Mouse (Mus musculus) heart, embryonic 10.5 days (tissue): Measurements from ENCODE around the gene Etnk1. TPM values are rescaled to one million over a fixed set of nuclear protein-coding genes. Genes with fewer than 3 reads are reported as not detected.

Experiments used
- DNase-seq: peaks from one replicate; pipeline ENCODE4 v3.0.0-alpha.2; 2017; ENCODE audit warnings: low spot score
- H3K27ac ChIP-seq: fragments of 300-500 bp; sonication (generic); 2 replicates; pipeline ENCODE4 v1.5.1; 2016; ENCODE audit warnings: mild to moderate bottlenecking
- H3K27me3 ChIP-seq: fragments of 300-500 bp; sonication (generic); 2 replicates; pipeline ENCODE4 v1.6.1; 2016; ENCODE audit warnings: mild to moderate bottlenecking; ENCODE audit not compliant: poor library complexity, insufficient read depth, severe bottlenecking
- H3K36me3 ChIP-seq: fragments of 300-500 bp; sonication (generic); 2 replicates; pipeline ENCODE4 v1.6.1; 2016; ENCODE audit warnings: mild to moderate bottlenecking, moderate library complexity
- H3K4me1 ChIP-seq: fragments of 300-500 bp; sonication (generic); 2 replicates; pipeline ENCODE4 v1.6.1; 2016; ENCODE audit warnings: mild to moderate bottlenecking
- H3K4me3 ChIP-seq: fragments of 300-500 bp; sonication (generic); 2 replicates; pipeline ENCODE4 v1.5.1; 2016; ENCODE audit warnings: mild to moderate bottlenecking, moderate library complexity
- H3K9me3 ChIP-seq: fragments of 300-500 bp; sonication (generic); 2 replicates; pipeline ENCODE4 v1.6.1; 2016; ENCODE audit warnings: mild to moderate bottlenecking, moderate library complexity
- WGBS: fragments of 180-500 bp; shearing (Covaris S2); methylation state at CpG from one replicate; pipeline ENCODE4 v1.1.7; 2016; 5-methylcytosine and 5-hydroxymethylcytosine counted together
- polyA plus RNA-seq: library from polyadenylated mRNA; unstranded; fragments of >200 nt; fragmentation: Nextera tagmentation; extraction: Ambion mirVana; gene quantifications from 2 replicates; pipeline ENCODE4 v1.2.1, GENCODE M21; 2016

Etnk1 gene
- polyA plus RNA-seq, 1 experiment from 2014 or later, result 16.2 TPM

DNA sequence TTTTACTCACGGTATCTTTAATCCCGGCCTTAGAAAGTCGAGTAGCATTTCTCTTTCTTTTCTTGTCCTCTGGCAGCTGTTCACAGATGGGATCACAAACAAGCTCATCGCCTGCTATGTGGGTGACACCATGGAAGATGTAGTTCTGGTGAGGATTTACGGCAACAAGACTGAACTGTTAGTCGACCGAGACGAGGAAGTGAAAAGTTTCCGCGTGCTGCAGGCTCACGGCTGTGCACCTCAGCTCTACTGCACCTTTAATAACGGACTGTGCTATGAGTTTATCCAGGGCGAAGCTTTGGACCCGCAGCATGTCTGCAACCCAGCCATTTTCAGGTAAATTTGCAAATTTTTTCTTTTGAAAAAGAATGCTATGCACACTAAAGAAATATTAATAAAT, 13.5 kb downstream of the Etnk1 start:
- no peaks in the 10 kb centered on the region for H3K9me3 ChIP-seq
- peaks cover 10% of the 10 kb centered on the region for H3K4me1 ChIP-seq
- H3K27me3 ChIP-seq, result no peaks in the 10 kb centered on the region
- H3K36me3 ChIP-seq, result peaks cover 40% of the 10 kb centered on the region
- no peak overlapping the region for H3K27ac ChIP-seq
- H3K4me3 ChIP-seq, result no peak overlapping the region
- 93% methylated on average over 14 of the region's 14 CpGs for WGBS
- DNase-seq, result no peak

DNA sequence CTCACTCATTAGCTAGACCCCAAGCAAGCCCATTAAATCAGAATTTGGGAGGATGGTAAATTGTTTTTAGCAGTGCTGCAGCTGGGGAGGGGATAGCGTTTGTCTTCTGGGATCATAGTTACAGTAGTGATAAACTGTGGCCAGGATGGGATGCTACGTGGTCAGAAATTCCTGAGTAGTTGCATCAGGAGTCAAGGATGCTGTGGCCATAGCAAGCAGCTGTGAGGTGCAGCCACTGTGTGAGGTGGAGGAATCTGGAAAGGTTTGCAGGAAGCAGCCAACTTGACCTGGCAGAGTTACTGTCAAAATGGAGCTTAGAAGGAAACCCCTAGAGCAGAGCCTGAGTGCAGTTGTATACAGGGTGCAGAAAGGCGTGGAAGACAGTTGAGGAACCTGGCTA, 17.1 kb downstream of the Etnk1 start:
- Histone ChIP-seq H3K9me3 (no peaks in the 10 kb centered on the region), H3K27me3 (no peaks in the 10 kb centered on the region), H3K4me3 (no peak overlapping the region), H3K4me1 (peaks cover 3% of the 10 kb centered on the region; the same call in 1 of the 2 replicates), H3K27ac (no peak overlapping the region), H3K36me3 (peaks cover 29% of the 10 kb centered on the region)
- WGBS, result 74% methylated on average over 3 of the region's 3 CpGs
- no peak for DNase-seq

DNA sequence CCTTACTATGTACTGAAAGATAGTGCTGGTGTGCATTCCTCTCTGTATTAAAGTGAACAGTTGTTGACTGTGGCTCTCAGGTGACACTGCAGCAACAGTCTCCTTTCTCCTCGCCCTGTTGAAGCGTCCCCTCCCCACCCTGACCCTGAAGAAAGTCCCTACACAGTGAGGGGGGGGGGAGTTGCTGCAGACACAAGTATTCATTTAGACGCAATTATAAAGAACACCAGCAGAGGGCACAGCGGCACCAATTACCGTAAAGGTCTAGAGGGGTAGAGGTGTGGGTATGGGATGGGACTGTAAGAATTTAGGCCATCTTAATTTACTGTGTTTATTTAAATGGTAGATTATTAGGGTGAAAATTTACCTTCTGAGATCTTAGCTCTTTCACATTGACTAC, 17.7 kb downstream of the Etnk1 start:
- 73% methylated on average over 5 of the region's 5 CpGs for WGBS
- Histone ChIP-seq H3K9me3 (no peaks in the 10 kb centered on the region), H3K4me3 (no peak overlapping the region), H3K36me3 (peaks cover 33% of the 10 kb centered on the region), H3K27ac (no peak overlapping the region), H3K4me1 (no peaks in the 10 kb centered on the region), H3K27me3 (no peaks in the 10 kb centered on the region)
- DNase-seq, result no peak

GRCm38 (mm10) chr6:143190838-143191476, 23.9 kb downstream of the Etnk1 start:
- H3K9me3 ChIP-seq, result no peaks in the 10 kb centered on the region
- 0 out of 2 replicates have a peak overlapping the region, but pooled peaks have one; percentile 29 for H3K27ac ChIP-seq
- 80% methylated on average over 7 of the region's 7 CpGs for WGBS
- H3K4me3 ChIP-seq, result no peak overlapping the region
- H3K36me3 ChIP-seq, result peaks cover 14% of the 10 kb centered on the region
- no peak for DNase-seq
- no peaks in the 10 kb centered on the region for H3K27me3 ChIP-seq
- H3K4me1 ChIP-seq, result peaks cover 20% of the 10 kb centered on the region

- peaks cover 20% of the 10 kb centered on the region for H3K4me1 ChIP-seq
- 83% methylated on average over 9 of the region's 9 CpGs for WGBS
- no peaks in the 10 kb centered on the region for H3K9me3 ChIP-seq
- peak overlapping the region; percentile 29; the same call in 1 of the 2 replicates for H3K27ac ChIP-seq
- H3K27me3 ChIP-seq, result no peaks in the 10 kb centered on the region
- H3K36me3 ChIP-seq, result peaks cover 20% of the 10 kb centered on the region
- H3K4me3 ChIP-seq, result no peak overlapping the region
- no peak for DNase-seq
These were observed 24.6 kb downstream of the Etnk1 start for GRCm38 (mm10) chr6:143191477-143192098.

GRCm38 (mm10) chr6:143192709-143193108, 25.7 kb downstream of the Etnk1 start:
- peaks cover 31% of the 10 kb centered on the region for H3K36me3 ChIP-seq
- no peaks in the 10 kb centered on the region for H3K27me3 ChIP-seq
- H3K4me3 ChIP-seq, result no peak overlapping the region
- WGBS, result 85% methylated on average over 8 of the region's 8 CpGs
- H3K9me3 ChIP-seq, result no peaks in the 10 kb centered on the region
- H3K27ac ChIP-seq, result no peak overlapping the region
- H3K4me1 ChIP-seq, result peaks cover 20% of the 10 kb centered on the region
- no peak for DNase-seq

- Histone ChIP-seq H3K27ac (no peak overlapping the region), H3K27me3 (no peaks in the 10 kb centered on the region), H3K4me3 (no peak overlapping the region), H3K9me3 (no peaks in the 10 kb centered on the region), H3K36me3 (peaks cover 36% of the 10 kb centered on the region), H3K4me1 (peaks cover 20% of the 10 kb centered on the region)
- no peak for DNase-seq
- 87% methylated on average over 10 of the region's 10 CpGs for WGBS
These were observed 26.1 kb downstream of the Etnk1 start for GRCm38 (mm10) chr6:143193166-143193565.

DNA sequence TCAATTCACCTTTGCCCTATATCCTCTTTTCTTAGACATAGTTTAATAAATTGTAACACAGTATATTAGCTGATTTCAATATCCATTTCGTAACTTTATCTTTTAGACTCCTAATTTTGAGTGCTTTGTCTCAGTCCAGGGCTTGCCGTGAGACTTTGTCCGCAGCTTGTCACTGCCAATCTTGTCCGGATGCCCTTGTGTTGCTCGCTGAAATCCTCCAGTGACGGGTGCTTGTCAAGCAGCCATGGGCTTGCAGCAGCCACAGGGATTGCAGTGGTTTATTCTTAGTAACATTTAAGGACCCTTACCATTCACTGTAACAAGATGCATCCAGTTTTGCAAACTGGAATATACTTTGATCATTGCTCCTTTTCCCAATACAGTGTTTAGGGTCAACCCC, 26.6 kb downstream of the Etnk1 start:
- Histone ChIP-seq H3K4me3 (no peak overlapping the region), H3K27ac (peak overlapping the region; percentile 65), H3K4me1 (peaks cover 20% of the 10 kb centered on the region), H3K27me3 (no peaks in the 10 kb centered on the region), H3K36me3 (peaks cover 40% of the 10 kb centered on the region), H3K9me3 (no peaks in the 10 kb centered on the region)
- no peak for DNase-seq
- 57% methylated on average over 6 of the region's 6 CpGs for WGBS

DNA sequence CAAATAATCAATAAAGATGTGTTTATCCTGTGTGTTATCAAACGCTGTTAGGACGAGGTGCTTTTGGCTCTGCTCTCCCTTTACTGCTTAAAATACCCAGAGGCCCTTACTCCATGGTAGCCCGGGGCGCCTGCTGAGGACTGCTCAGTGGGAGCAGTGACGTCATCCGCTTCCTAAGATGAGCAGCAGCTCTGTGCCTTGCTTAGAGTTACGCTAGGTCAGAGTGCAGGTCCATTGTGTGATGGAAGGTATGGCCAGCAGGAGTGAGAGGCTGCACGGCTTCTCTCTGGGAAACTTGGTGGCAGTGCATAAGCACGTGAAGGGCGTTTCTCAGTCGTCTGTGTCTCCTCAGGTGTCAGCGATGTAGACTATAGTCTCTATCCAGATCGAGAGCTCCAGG, 30.0 kb downstream of the Etnk1 start:
- Histone ChIP-seq H3K27ac (no peak overlapping the region), H3K4me1 (peaks cover 11% of the 10 kb centered on the region), H3K9me3 (no peaks in the 10 kb centered on the region), H3K27me3 (no peaks in the 10 kb centered on the region), H3K36me3 (peaks cover 60% of the 10 kb centered on the region), H3K4me3 (no peak overlapping the region)
- WGBS, result 85% methylated on average over 13 of the region's 13 CpGs
- no peak for DNase-seq

DNA sequence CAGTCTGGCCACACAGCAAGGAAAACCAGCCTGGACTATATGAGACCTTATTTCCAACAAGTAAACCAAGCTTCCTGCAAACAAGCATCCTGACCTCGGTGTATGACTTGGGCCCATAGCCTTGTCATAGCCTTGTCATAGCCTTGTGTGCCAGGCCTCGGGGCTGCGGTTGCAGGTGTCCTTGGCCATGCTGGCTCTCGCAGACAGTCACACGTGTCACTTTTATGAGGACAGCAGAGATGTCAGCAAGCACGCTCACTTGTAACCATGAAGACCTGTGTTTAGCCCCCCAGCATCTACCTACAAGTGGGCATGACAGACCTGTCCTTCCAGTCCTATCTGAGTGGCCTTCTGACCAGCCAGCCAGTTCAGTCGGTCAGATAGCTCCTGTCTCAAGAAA, 31.4 kb downstream of the Etnk1 start:
- Histone ChIP-seq H3K9me3 (no peaks in the 10 kb centered on the region), H3K27ac (no peak overlapping the region), H3K27me3 (no peaks in the 10 kb centered on the region), H3K36me3 (peaks cover 64% of the 10 kb centered on the region), H3K4me1 (peaks cover 11% of the 10 kb centered on the region), H3K4me3 (no peak overlapping the region)
- 94% methylated on average over 7 of the region's 7 CpGs for WGBS
- DNase-seq, result no peak

GRCm38 (mm10) chr6:143203097-143203496, 36.1 kb downstream of the Etnk1 start:
- Histone ChIP-seq H3K4me3 (no peak overlapping the region), H3K27me3 (no peaks in the 10 kb centered on the region), H3K4me1 (peaks cover 7% of the 10 kb centered on the region; the same call in 1 of the 2 replicates), H3K36me3 (peaks cover 54% of the 10 kb centered on the region), H3K27ac (no peak overlapping the region), H3K9me3 (no peaks in the 10 kb centered on the region)
- WGBS, result 90% methylated on average over 15 of the region's 15 CpGs
- no peak for DNase-seq

- no peak for DNase-seq
- Histone ChIP-seq H3K27ac (no peak overlapping the region), H3K4me1 (peaks cover 7% of the 10 kb centered on the region; the same call in 1 of the 2 replicates), H3K36me3 (peaks cover 33% of the 10 kb centered on the region), H3K9me3 (peaks cover 3% of the 10 kb centered on the region; the same call in 1 of the 2 replicates), H3K27me3 (no peaks in the 10 kb centered on the region), H3K4me3 (no peak overlapping the region)
- WGBS, result 96% methylated on average over 3 of the region's 3 CpGs
These were observed 41.9 kb downstream of the Etnk1 start for GRCm38 (mm10) chr6:143208880-143209279.

DNA sequence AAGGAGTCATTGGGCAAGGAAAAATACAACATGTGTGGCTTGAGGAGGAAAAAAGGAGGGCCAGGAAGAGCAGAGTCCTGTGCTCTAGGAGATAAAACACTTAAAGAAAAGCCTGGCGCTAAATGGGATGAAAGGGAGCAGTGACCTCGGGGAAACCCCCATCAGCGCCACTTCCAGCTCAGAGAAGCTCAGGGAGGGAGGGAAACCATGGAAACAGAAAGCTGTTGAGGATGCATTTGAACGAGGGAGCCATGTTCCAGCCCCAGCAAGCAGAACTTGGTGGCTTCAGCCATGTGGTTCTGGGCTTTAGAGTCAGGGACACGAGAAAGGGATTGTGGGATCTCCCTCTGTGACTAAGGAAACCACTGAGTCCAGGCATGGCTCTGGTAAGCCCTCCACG, 45.7 kb downstream of the Etnk1 start:
- H3K9me3 ChIP-seq, result peaks cover 12% of the 10 kb centered on the region
- H3K36me3 ChIP-seq, result peaks cover 16% of the 10 kb centered on the region
- 67% methylated on average over 6 of the region's 6 CpGs for WGBS
- H3K4me3 ChIP-seq, result no peak overlapping the region
- no peak overlapping the region for H3K27ac ChIP-seq
- no peaks in the 10 kb centered on the region for H3K27me3 ChIP-seq
- H3K4me1 ChIP-seq, result no peaks in the 10 kb centered on the region
- DNase-seq, result no peak
